Comparison of ENCODE assay signal across 7 mouse cellular contexts in the genomic region with DNA sequence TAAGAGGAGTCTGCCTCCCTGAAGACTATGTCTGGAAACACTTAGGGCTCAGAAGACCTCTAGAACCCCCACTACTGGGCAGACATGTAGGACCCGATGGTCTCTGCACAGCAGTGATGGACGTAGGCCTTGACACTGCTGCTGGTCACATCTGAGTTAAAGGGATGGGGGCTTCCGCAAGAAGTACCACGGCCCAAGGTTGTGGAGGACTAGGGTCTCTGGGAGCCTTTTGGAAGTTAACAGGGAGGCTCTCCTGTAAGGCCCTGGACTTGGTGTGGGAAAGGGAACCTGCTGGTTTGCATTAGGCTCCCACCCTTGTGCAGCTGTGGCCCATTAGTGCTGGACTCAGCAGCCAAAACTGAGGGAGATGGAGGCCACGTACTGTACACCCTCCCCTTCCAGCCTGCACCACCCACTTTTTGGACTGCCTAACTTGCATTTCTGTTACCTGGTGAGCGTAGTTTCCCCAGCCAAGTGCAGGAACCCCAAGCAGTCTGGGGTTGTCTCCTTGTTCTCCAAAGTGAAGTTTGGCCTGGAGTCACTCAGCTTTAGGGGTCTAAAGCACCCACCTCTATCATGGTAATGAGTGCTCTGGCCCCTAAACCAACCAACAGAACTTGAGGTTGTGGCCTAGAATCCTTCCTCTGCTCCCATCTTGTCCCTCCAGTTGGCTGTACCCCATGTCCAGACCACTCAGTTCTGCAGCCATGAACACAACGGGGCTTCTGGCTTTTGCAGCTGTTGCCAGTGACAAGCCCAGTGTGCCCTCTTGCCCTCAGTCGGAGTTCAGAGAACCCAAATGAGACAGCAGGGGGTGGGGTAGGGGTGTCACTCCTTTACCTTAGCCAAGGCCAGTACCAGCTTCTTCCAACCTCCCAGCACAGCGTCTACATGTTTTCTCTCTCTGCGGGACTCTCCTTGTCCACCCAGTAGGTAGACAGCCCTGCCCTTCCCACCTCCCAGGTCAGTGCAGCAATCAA. TPM values are rescaled to one million over a fixed set of nuclear protein-coding genes. Genes with fewer than 3 reads are reported as not detected.
DNase-seq lines count a peak whose midpoint lies in the region; ATAC-seq lines count a peak whose summit lies in the region.

No protein-coding gene starts in this region.

- H3K9ac ChIP-seq in embryonic facial prominence, embryonic 15.5 days = peak overlapping the region; percentile 67
- peak overlapping the region; percentile 84; the same call in 1 of the 2 replicates for H3K9ac ChIP-seq in midbrain, embryonic 12.5 days (replicated peaks)

- 27% methylated on average over 10 of the region's 10 CpGs for WGBS in embryonic facial prominence, embryonic 15.5 days
- WGBS in hindbrain, embryonic 10.5 days = 46% methylated on average over 10 of the region's 10 CpGs
- 62% methylated on average over 10 of the region's 10 CpGs for WGBS in midbrain, embryonic 12.5 days

- H3K4me2 ChIP-seq in embryonic facial prominence, embryonic 15.5 days (replicated peaks) = peak overlapping the region; percentile 85
- peak overlapping the region; percentile 90 for H3K4me2 ChIP-seq in midbrain, embryonic 12.5 days (replicated peaks)

- peak overlapping the region; percentile 74 for H3K4me3 ChIP-seq in embryonic facial prominence, embryonic 15.5 days (replicated peaks)
- peak overlapping the region; percentile 83 for H3K4me3 ChIP-seq in hindbrain, embryonic 10.5 days
- H3K4me3 ChIP-seq in midbrain, embryonic 12.5 days = peak overlapping the region; percentile 85

- H3K4me1 ChIP-seq in embryonic facial prominence, embryonic 15.5 days = peaks cover 48% of the 10 kb centered on the region
- H3K4me1 ChIP-seq in hindbrain, embryonic 10.5 days (replicated peaks) = peaks cover 48% of the 10 kb centered on the region
- H3K4me1 ChIP-seq in midbrain, embryonic 12.5 days = peaks cover 32% of the 10 kb centered on the region

- peak overlapping the region; percentile 92 for H3K27ac ChIP-seq in embryonic facial prominence, embryonic 15.5 days (replicated peaks)
- H3K27ac ChIP-seq in hindbrain, embryonic 10.5 days = 0 out of 2 replicates have a peak overlapping the region, but pooled peaks have one; percentile 8
- no peak overlapping the region for H3K27ac ChIP-seq in midbrain, embryonic 12.5 days (replicated peaks)

- peak; percentile 14 for DNase-seq in lung, postnatal 14 days
- DNase-seq in lung, postnatal 25 days (ENCODE audit: low spot score) = no peak
- peak; percentile 27 for DNase-seq in hindbrain, embryonic 10.5 days (ENCODE audit: low spot score)
- no peak for DNase-seq in right cerebral cortex, adult 2 months (ENCODE audit: low spot score in 2 of 2)
- DNase-seq in urinary bladder, postnatal 36 days (ENCODE audit: low spot score in 2 of 2) = no peak

- ATAC-seq in embryonic facial prominence, embryonic 15.5 days (ENCODE audit: insufficient number of reproducible peaks, low FRiP score, low TSS enrichment, low read depth) = peak; percentile 69
- ATAC-seq in midbrain, embryonic 12.5 days (ENCODE audit: low FRiP score, low read depth) = no peak

- no peaks in the 10 kb centered on the region for H3K27me3 ChIP-seq in embryonic facial prominence, embryonic 15.5 days
- no peaks in the 10 kb centered on the region; the same call in 1 of the 2 replicates for H3K27me3 ChIP-seq in hindbrain, embryonic 10.5 days (ENCODE audit: insufficient read depth, poor library complexity, severe bottlenecking)
- no peaks in the 10 kb centered on the region for H3K27me3 ChIP-seq in midbrain, embryonic 12.5 days

- no peaks in the 10 kb centered on the region for H3K9me3 ChIP-seq in embryonic facial prominence, embryonic 15.5 days (replicated peaks)
- no peaks in the 10 kb centered on the region for H3K9me3 ChIP-seq in hindbrain, embryonic 10.5 days
- H3K9me3 ChIP-seq in midbrain, embryonic 12.5 days = no peaks in the 10 kb centered on the region

- peaks cover 36% of the 10 kb centered on the region for H3K36me3 ChIP-seq in embryonic facial prominence, embryonic 15.5 days
- H3K36me3 ChIP-seq in hindbrain, embryonic 10.5 days = peaks cover 59% of the 10 kb centered on the region
- peaks cover 44% of the 10 kb centered on the region for H3K36me3 ChIP-seq in midbrain, embryonic 12.5 days

RNA-seq across cellular contexts. Expression of a gene that starts 1.0 kb away (rescaled TPM):
- 34.0 and 35.4 TPM in 2 replicates for polyA plus RNA-seq in embryonic facial prominence, embryonic 15.5 days (2015; fragmentation: Nextera tagmentation; extraction: Ambion mirVana)
- polyA plus RNA-seq in hindbrain, embryonic 10.5 days (2016; fragmentation: Nextera tagmentation; extraction: Ambion mirVana) = 5.5 and 8.4 TPM in 2 replicates
- 10.9 and 13.3 TPM in 2 replicates for polyA plus RNA-seq in midbrain, embryonic 12.5 days (2016; fragmentation: Nextera tagmentation; extraction: Ambion mirVana)

RNA-seq across cellular contexts. Expression of a gene that starts 19.3 kb away (rescaled TPM):
- polyA plus RNA-seq in embryonic facial prominence, embryonic 15.5 days (2015; fragmentation: Nextera tagmentation; extraction: Ambion mirVana) = 16.7 and 23.2 TPM in 2 replicates
- 0.06 and 0.16 TPM in 2 replicates for polyA plus RNA-seq in hindbrain, embryonic 10.5 days (2016; fragmentation: Nextera tagmentation; extraction: Ambion mirVana)
- polyA plus RNA-seq in midbrain, embryonic 12.5 days (2016; fragmentation: Nextera tagmentation; extraction: Ambion mirVana) = 0.14 TPM in 1 of 2 replicates, not detected in the other

RNA-seq across cellular contexts. Expression of a gene that starts 34.2 kb away (rescaled TPM):
- polyA plus RNA-seq in embryonic facial prominence, embryonic 15.5 days (2015; fragmentation: Nextera tagmentation; extraction: Ambion mirVana) = 1.2 and 2.5 TPM in 2 replicates
- polyA plus RNA-seq in hindbrain, embryonic 10.5 days (2016; fragmentation: Nextera tagmentation; extraction: Ambion mirVana) = not detected in 2 replicates
- polyA plus RNA-seq in midbrain, embryonic 12.5 days (2016; fragmentation: Nextera tagmentation; extraction: Ambion mirVana) = not detected in 2 replicates

RNA-seq across cellular contexts. Expression of a gene that starts 39.2 kb away (rescaled TPM):
- 66.5 and 71.5 TPM in 2 replicates for polyA plus RNA-seq in embryonic facial prominence, embryonic 15.5 days (2015; fragmentation: Nextera tagmentation; extraction: Ambion mirVana)
- 45.9 and 57.6 TPM in 2 replicates for polyA plus RNA-seq in hindbrain, embryonic 10.5 days (2016; fragmentation: Nextera tagmentation; extraction: Ambion mirVana)
- polyA plus RNA-seq in midbrain, embryonic 12.5 days (2016; fragmentation: Nextera tagmentation; extraction: Ambion mirVana) = 73.6 and 75.3 TPM in 2 replicates

RNA-seq across cellular contexts. Expression of a gene that starts 48.0 kb away (rescaled TPM):
- polyA plus RNA-seq in embryonic facial prominence, embryonic 15.5 days (2015; fragmentation: Nextera tagmentation; extraction: Ambion mirVana) = 111 and 116 TPM in 2 replicates
- polyA plus RNA-seq in hindbrain, embryonic 10.5 days (2016; fragmentation: Nextera tagmentation; extraction: Ambion mirVana) = 103 and 112 TPM in 2 replicates
- polyA plus RNA-seq in midbrain, embryonic 12.5 days (2016; fragmentation: Nextera tagmentation; extraction: Ambion mirVana) = 107 TPM in 2 replicates

Comparison
In these comparisons a context has a peak if more than half of its experiments do, and no peak if none do; other contexts are left out.
1. DNase-seq: peak in lung, postnatal 14 days (single experiment) and hindbrain, embryonic 10.5 days (single experiment); none in lung, postnatal 25 days (single experiment), right cerebral cortex, adult 2 months (0 of 2) and urinary bladder, postnatal 36 days (0 of 2).
2. RNA of a gene that starts 19.3 kb away (polyA plus RNA-seq): 16.7 to 23.2 TPM in embryonic facial prominence, embryonic 15.5 days; 0.06 to 0.16 TPM in hindbrain, embryonic 10.5 days and 0.14 TPM in midbrain, embryonic 12.5 days; every median in the first group is over 10 times any median in the second.
3. Peak in every context shown above with its lines, with median percentiles within 50 percentile points of each other: H3K4me3 ChIP-seq.